Mouse (Mus musculus): ENCODE data around the gene Mfsd12. TPM values are rescaled to one million over a fixed set of nuclear protein-coding genes. Genes with fewer than 3 reads are reported as not detected.

Mfsd12 gene
- polyA plus RNA-seq, 1 experiment, result 86.2 TPM

DNA sequence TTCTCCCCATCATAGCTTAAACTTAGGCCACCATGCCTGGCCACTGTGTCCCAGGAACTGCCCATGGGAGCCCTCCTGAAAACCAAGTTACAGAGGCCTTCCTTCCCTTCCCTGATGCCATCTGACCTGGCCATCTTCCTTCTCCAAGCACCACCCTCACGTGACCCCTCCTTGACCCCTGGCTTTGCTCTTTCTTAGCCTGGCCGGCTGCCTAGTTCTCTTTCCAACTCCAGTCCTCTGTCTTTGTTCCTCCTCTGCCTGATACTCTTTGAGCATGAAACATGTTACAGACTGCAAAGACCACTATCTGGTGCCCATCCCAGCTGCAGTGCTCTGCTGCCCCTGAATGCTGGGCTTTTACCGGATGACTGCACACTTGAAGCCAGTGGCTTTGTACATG lies 32.1 kb downstream of the Mfsd12 start:
- Histone ChIP-seq H3K27ac (ENCODE audit: insufficient read depth, low read depth, low read length) (peak overlapping the region; percentile 58), H3K4me3 (ENCODE audit: insufficient read depth, low read length) (no peak overlapping the region), H3K4me1 (ENCODE audit: control insufficient read depth, insufficient read depth, low read length) (peaks cover 29% of the 10 kb centered on the region)
- TF ChIP-seq POLR2A (IDR thresholded peaks at IDR 0.05; ENCODE audit: borderline replicate concordance, low read depth, low read length), result no peak
- TF ChIP-seq CTCF (IDR thresholded peaks at IDR 0.05; ENCODE audit: low read depth, low read length), result no peak

DNA sequence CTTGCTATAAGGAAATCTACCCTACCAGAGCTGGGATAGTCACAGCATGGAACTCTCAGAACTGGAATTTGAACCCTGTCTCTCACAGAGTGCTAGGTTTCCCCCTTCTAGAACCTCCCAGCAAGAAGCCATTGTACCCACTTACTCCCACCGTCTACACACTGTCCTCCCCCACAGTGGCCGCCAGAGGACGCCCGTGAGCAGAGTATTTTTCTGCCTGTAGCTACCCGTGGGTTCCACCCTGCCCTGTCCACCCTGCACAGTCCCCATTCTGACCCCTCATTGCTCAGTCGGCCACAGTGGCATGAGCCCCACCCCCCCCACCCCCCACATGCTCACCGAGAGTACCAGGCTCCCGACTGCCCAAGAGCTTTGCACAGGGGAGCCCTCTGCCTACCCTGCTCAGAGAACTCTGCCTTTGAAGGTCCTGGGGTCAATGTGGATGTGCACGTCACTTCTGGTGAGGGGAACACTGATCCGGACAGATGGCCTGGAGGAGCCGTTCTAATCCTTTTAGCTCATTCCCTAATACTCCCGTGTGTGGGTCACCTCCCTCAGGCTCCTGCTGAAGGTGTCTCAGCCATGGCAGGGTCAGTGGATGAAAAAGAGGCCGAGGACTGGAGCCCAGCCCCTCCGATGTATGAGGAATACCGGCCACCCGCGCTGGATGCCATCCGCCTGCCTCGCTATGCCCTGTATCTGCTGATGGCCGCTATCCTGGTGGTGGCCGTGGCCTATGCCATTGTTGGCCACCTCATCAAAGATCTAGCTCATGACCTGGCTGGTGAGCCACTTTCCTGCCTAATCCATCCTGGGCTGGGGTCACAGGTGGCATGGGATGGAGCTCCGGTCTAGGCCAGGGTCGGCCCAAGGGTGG lies 32.7 kb downstream of the Mfsd12 start:
- peaks cover 29% of the 10 kb centered on the region for H3K4me1 ChIP-seq (ENCODE audit: control insufficient read depth, insufficient read depth, low read length)
- H3K4me3 ChIP-seq (ENCODE audit: insufficient read depth, low read length), result no peak overlapping the region
- H3K27ac ChIP-seq (ENCODE audit: insufficient read depth, low read depth, low read length), result peak overlapping the region; percentile 58
- TF ChIP-seq CTCF (IDR thresholded peaks at IDR 0.05; ENCODE audit: low read depth, low read length), result peak; percentile 98
- TF ChIP-seq POLR2A (IDR thresholded peaks at IDR 0.05; ENCODE audit: borderline replicate concordance, low read depth, low read length), result no peak

DNA sequence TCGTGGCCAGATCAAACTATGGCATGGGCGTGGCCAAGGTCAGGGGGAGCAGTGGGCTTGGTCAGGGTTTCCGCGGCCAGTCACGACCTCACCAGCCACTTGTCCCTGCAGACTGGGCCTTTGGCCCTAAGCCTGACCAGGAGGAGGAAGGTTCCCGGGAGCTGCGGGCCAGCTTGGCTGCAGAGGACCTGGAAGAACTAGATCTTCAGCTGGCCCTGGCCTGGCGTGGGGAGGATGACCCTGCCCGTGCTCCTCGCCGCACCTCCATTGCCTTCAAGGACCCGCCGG lies 33.3 kb downstream of the Mfsd12 start:
- H3K4me1 ChIP-seq (ENCODE audit: control insufficient read depth, insufficient read depth, low read length), result peaks cover 24% of the 10 kb centered on the region
- no peak overlapping the region for H3K4me3 ChIP-seq (ENCODE audit: insufficient read depth, low read length)
- H3K27ac ChIP-seq (ENCODE audit: insufficient read depth, low read depth, low read length), result no peak overlapping the region
- TF ChIP-seq POLR2A (IDR thresholded peaks at IDR 0.05; ENCODE audit: borderline replicate concordance, low read depth, low read length) (no peak), CTCF (IDR thresholded peaks at IDR 0.05; ENCODE audit: low read depth, low read length) (no peak)

- peaks cover 21% of the 10 kb centered on the region for H3K4me1 ChIP-seq (ENCODE audit: control insufficient read depth, insufficient read depth, low read length)
- H3K4me3 ChIP-seq (ENCODE audit: insufficient read depth, low read length), result no peak overlapping the region
- no peak for TF ChIP-seq POLR2A (IDR thresholded peaks at IDR 0.05; ENCODE audit: borderline replicate concordance, low read depth, low read length)
- no peak for TF ChIP-seq CTCF (IDR thresholded peaks at IDR 0.05; ENCODE audit: low read depth, low read length)
- H3K27ac ChIP-seq (ENCODE audit: insufficient read depth, low read depth, low read length), result no peak overlapping the region
Observed at GRCm38 (mm10) chr10:81392270-81392669, 35.0 kb downstream of the Mfsd12 start.

GRCm38 (mm10) chr10:81392781-81393185 lies 35.5 kb downstream of the Mfsd12 start, which contains the start of gene Smim24:
Gene Smim24, plus strand, starts transcription at chr10:81393051.
- H3K27ac ChIP-seq (ENCODE audit: insufficient read depth, low read depth, low read length), result no peak within 1 kb of the TSS
- TF ChIP-seq CTCF (IDR thresholded peaks at IDR 0.05; ENCODE audit: low read depth, low read length), result no peak
- TF ChIP-seq POLR2A (IDR thresholded peaks at IDR 0.05; ENCODE audit: borderline replicate concordance, low read depth, low read length), result no peak
- H3K4me3 ChIP-seq (ENCODE audit: insufficient read depth, low read length), result no peak within 1 kb of the TSS
- H3K4me1 ChIP-seq (ENCODE audit: control insufficient read depth, insufficient read depth, low read length), result peaks cover 21% of the 10 kb centered on the region

DNA sequence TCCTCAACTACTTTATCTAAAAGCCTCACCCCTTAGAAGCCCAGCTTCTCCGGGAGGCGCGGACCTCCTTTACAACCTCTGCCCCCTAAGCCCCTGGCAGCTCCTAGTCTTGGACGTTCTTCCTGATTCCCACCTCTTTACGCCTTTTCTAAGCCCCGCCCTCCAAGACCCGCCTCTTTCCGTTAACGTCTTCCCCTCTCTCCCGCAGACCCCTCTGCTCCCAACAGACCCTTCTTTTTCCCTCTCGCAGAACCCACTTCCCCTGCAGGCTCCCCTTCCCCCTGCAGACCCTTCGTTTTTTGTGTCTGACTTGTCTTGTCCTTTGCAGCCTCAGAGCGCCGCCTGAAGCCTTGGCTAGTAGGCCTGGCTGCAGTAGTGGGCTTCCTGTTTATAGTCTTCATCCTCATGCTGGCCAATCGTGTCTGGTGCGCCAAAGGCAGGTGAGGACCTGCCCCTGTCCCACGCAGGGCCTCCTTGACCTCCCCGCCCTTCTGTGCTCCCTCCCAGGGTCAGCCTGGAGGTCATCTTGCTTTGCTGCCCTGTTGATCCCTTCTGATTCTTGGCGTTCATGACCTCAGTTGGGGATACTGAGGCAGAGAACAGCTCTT lies 36.3 kb downstream of the Mfsd12 start:
- Histone ChIP-seq H3K4me3 (ENCODE audit: insufficient read depth, low read length) (no peak overlapping the region), H3K27ac (ENCODE audit: insufficient read depth, low read depth, low read length) (no peak overlapping the region), H3K4me1 (ENCODE audit: control insufficient read depth, insufficient read depth, low read length) (peaks cover 18% of the 10 kb centered on the region)
- TF ChIP-seq POLR2A (IDR thresholded peaks at IDR 0.05; ENCODE audit: borderline replicate concordance, low read depth, low read length) (no peak), CTCF (IDR thresholded peaks at IDR 0.05; ENCODE audit: low read depth, low read length) (no peak)

- peak; percentile 84 for TF ChIP-seq CTCF (IDR thresholded peaks at IDR 0.05; ENCODE audit: low read depth, low read length)
- no peak for TF ChIP-seq POLR2A (IDR thresholded peaks at IDR 0.05; ENCODE audit: borderline replicate concordance, low read depth, low read length)
- no peak overlapping the region for H3K27ac ChIP-seq (ENCODE audit: insufficient read depth, low read depth, low read length)
- H3K4me3 ChIP-seq (ENCODE audit: insufficient read depth, low read length), result no peak overlapping the region
- peaks cover 4% of the 10 kb centered on the region for H3K4me1 ChIP-seq (ENCODE audit: control insufficient read depth, insufficient read depth, low read length)
Observed at GRCm38 (mm10) chr10:81395127-81395526, 37.8 kb downstream of the Mfsd12 start.

- no peak overlapping the region for H3K4me3 ChIP-seq (ENCODE audit: insufficient read depth, low read length)
- H3K27ac ChIP-seq (ENCODE audit: insufficient read depth, low read depth, low read length), result no peak overlapping the region
- H3K4me1 ChIP-seq (ENCODE audit: control insufficient read depth, insufficient read depth, low read length), result peaks cover 6% of the 10 kb centered on the region
- TF ChIP-seq CTCF (IDR thresholded peaks at IDR 0.05; ENCODE audit: low read depth, low read length) (no peak), POLR2A (IDR thresholded peaks at IDR 0.05; ENCODE audit: borderline replicate concordance, low read depth, low read length) (no peak)
Observed at GRCm38 (mm10) chr10:81395865-81396264, 38.6 kb downstream of the Mfsd12 start.

GRCm38 (mm10) chr10:81396749-81397148 lies 39.5 kb downstream of the Mfsd12 start:
- Histone ChIP-seq H3K4me3 (ENCODE audit: insufficient read depth, low read length) (no peak overlapping the region), H3K27ac (ENCODE audit: insufficient read depth, low read depth, low read length) (no peak overlapping the region), H3K4me1 (ENCODE audit: control insufficient read depth, insufficient read depth, low read length) (peaks cover 13% of the 10 kb centered on the region)
- TF ChIP-seq CTCF (IDR thresholded peaks at IDR 0.05; ENCODE audit: low read depth, low read length) (no peak), POLR2A (IDR thresholded peaks at IDR 0.05; ENCODE audit: borderline replicate concordance, low read depth, low read length) (no peak)

- H3K4me1 ChIP-seq (ENCODE audit: control insufficient read depth, insufficient read depth, low read length), result peaks cover 20% of the 10 kb centered on the region
- no peak overlapping the region for H3K27ac ChIP-seq (ENCODE audit: insufficient read depth, low read depth, low read length)
- TF ChIP-seq CTCF (IDR thresholded peaks at IDR 0.05; ENCODE audit: low read depth, low read length) (no peak), POLR2A (IDR thresholded peaks at IDR 0.05; ENCODE audit: borderline replicate concordance, low read depth, low read length) (no peak)
- H3K4me3 ChIP-seq (ENCODE audit: insufficient read depth, low read length), result no peak overlapping the region
Observed at GRCm38 (mm10) chr10:81399296-81399695, 42.0 kb downstream of the Mfsd12 start.

All from bone marrow macrophage, adult 2 months (primary cell).